Mouse (Mus musculus) neural tube, embryonic 14.5 days (tissue): Measurements from ENCODE around the gene Zfc3h1. TPM values are rescaled to one million over a fixed set of nuclear protein-coding genes. Genes with fewer than 3 reads are reported as not detected.

Experiments
- ATAC-seq: fragments of 200-750 bp; cut with Nextera tagmentation; 2 replicates; pipeline ENCODE4 v1.8.0; 2017; ENCODE audit warnings: low read depth, mild to moderate bottlenecking, moderate TSS enrichment, moderate library complexity
- H3K27ac ChIP-seq: fragments of 300-500 bp; sonication (generic); 2 replicates; pipeline ENCODE4 v1.5.1; 2014; ENCODE audit warnings: low read depth, mild to moderate bottlenecking, control low read depth, low read length, moderate library complexity, mixed read lengths
- H3K27me3 ChIP-seq: fragments of 300-500 bp; sonication (generic); 2 replicates; pipeline ENCODE4 v1.6.1; 2014; ENCODE audit warnings: low read length; ENCODE audit not compliant: control insufficient read depth, insufficient read depth
- H3K36me3 ChIP-seq: fragments of 300-500 bp; sonication (generic); 2 replicates; pipeline ENCODE4 v1.6.1; 2014; ENCODE audit warnings: low read length, mixed read lengths; ENCODE audit not compliant: control insufficient read depth, insufficient read depth
- H3K4me1 ChIP-seq: fragments of 300-500 bp; sonication (generic); 2 replicates; pipeline ENCODE4 v1.6.1; 2014; ENCODE audit warnings: low read length; ENCODE audit not compliant: control insufficient read depth, insufficient read depth
- H3K4me2 ChIP-seq: fragments of 300-500 bp; sonication (generic); 2 replicates; pipeline ENCODE4 v1.6.1; 2014; ENCODE audit warnings: mild to moderate bottlenecking, low read depth, low read length, control low read depth
- H3K4me3 ChIP-seq: fragments of 300-500 bp; sonication (generic); 2 replicates; pipeline ENCODE4 v1.5.1; 2014; ENCODE audit warnings: low read depth, low read length, control low read depth, mixed read lengths
- H3K9ac ChIP-seq: fragments of 300-500 bp; sonication (generic); replicated peaks from 2 replicates; pipeline ENCODE4 v1.6.1; 2014; ENCODE audit warnings: low read depth, mild to moderate bottlenecking, control low read depth, low read length, mixed read lengths
- H3K9me3 ChIP-seq: fragments of 300-500 bp; sonication (generic); 2 replicates; pipeline ENCODE4 v1.6.1; 2016; ENCODE audit warnings: low read length; ENCODE audit not compliant: control insufficient read depth
- WGBS: fragments of 180-500 bp; shearing (Covaris S2); extraction: QIAGEN DNeasy Blood & Tissue Kit; methylation state at CpG from one replicate; pipeline ENCODE4 v1.1.7; 2014; 5-methylcytosine and 5-hydroxymethylcytosine counted together
- polyA plus RNA-seq: library from polyadenylated mRNA; unstranded; fragments of >200 nt; fragmentation: Nextera tagmentation; extraction: Ambion mirVana; gene quantifications from 2 replicates; pipeline ENCODE4 v1.2.1, GENCODE M21; 2014

The Zfc3h1 gene
- polyA plus RNA-seq, 1 experiment from 2014 or later: 26.6 TPM

GRCm38 (mm10) chr10:115350810-115351397, 33.9 kb upstream of the Zfc3h1 start:
- peaks cover 3% of the 10 kb centered on the region; the same call in 1 of the 2 replicates for H3K36me3 ChIP-seq
- H3K27me3 ChIP-seq: no peaks in the 10 kb centered on the region
- H3K4me3 ChIP-seq: no peak overlapping the region
- H3K4me1 ChIP-seq: no peaks in the 10 kb centered on the region
- no peak overlapping the region for H3K9ac ChIP-seq
- no peak for ATAC-seq
- no peak overlapping the region for H3K27ac ChIP-seq
- no peak overlapping the region for H3K4me2 ChIP-seq
- no peaks in the 10 kb centered on the region for H3K9me3 ChIP-seq
- WGBS: 66% methylated on average over 2 of the region's 2 CpGs

DNA sequence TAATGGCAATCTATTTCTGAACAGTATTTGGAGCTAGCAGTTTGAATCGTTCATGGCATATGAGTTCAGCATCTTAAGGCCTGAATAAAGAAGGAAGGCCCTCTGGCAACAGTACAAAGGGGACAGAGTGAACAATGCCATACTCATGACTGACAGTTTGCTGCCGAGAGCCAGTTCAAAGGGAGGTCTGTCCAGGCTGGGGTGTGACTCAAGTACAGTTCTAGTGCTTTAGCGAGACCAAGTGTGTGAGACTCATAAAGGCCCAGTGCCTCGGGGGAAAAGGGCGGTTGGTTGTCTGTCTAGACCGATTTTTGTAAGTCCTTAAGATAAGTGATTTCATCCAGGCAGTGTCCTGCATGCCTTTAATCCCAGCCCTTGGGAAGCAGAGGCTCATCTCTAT, 30.2 kb upstream of the Zfc3h1 start:
- 66% methylated on average over 6 of the region's 6 CpGs for WGBS
- no peaks in the 10 kb centered on the region for H3K9me3 ChIP-seq
- no peak overlapping the region for H3K27ac ChIP-seq
- no peak overlapping the region for H3K4me3 ChIP-seq
- no peak for ATAC-seq
- H3K9ac ChIP-seq: no peak overlapping the region
- H3K27me3 ChIP-seq: no peaks in the 10 kb centered on the region
- H3K36me3 ChIP-seq: peaks cover 3% of the 10 kb centered on the region; the same call in 1 of the 2 replicates
- H3K4me1 ChIP-seq: no peaks in the 10 kb centered on the region
- H3K4me2 ChIP-seq: no peak overlapping the region

DNA sequence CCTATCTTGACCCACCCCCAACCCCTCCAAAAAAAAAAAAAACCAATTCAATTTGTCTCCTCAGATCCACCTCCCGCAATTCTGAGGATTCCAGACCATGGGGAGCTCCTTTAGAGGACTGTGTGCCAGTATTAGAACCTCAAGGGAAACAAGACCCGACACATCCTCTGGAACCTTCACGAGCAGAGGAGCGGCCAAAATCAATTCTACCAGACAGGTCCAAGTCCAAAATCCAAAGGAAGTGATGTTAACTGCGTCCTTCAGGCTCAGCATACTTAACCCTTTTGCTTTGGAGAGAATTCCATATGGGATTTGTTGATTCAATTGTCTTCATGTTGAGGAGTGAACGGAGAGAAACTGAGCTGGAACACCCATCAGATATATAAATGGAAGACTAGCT, 29.7 kb upstream of the Zfc3h1 start:
- no peak overlapping the region for H3K4me3 ChIP-seq
- no peaks in the 10 kb centered on the region for H3K4me1 ChIP-seq
- no peak overlapping the region for H3K9ac ChIP-seq
- no peaks in the 10 kb centered on the region for H3K9me3 ChIP-seq
- no peak overlapping the region for H3K27ac ChIP-seq
- H3K36me3 ChIP-seq: peaks cover 3% of the 10 kb centered on the region; the same call in 1 of the 2 replicates
- no peaks in the 10 kb centered on the region for H3K27me3 ChIP-seq
- no peak for ATAC-seq
- WGBS: 92% methylated on average over 6 of the region's 6 CpGs
- no peak overlapping the region for H3K4me2 ChIP-seq

- Histone ChIP-seq H3K9ac (no peak overlapping the region), H3K4me2 (no peak overlapping the region), H3K27ac (no peak overlapping the region), H3K4me3 (no peak overlapping the region), H3K9me3 (no peaks in the 10 kb centered on the region), H3K4me1 (peaks cover 4% of the 10 kb centered on the region; the same call in 1 of the 2 replicates), H3K36me3 (peaks cover 3% of the 10 kb centered on the region; the same call in 1 of the 2 replicates), H3K27me3 (no peaks in the 10 kb centered on the region)
- WGBS: 91% methylated on average over 5 of the region's 7 CpGs
- ATAC-seq: no peak
These were observed 28.7 kb upstream of the Zfc3h1 start for GRCm38 (mm10) chr10:115356106-115356505.

DNA sequence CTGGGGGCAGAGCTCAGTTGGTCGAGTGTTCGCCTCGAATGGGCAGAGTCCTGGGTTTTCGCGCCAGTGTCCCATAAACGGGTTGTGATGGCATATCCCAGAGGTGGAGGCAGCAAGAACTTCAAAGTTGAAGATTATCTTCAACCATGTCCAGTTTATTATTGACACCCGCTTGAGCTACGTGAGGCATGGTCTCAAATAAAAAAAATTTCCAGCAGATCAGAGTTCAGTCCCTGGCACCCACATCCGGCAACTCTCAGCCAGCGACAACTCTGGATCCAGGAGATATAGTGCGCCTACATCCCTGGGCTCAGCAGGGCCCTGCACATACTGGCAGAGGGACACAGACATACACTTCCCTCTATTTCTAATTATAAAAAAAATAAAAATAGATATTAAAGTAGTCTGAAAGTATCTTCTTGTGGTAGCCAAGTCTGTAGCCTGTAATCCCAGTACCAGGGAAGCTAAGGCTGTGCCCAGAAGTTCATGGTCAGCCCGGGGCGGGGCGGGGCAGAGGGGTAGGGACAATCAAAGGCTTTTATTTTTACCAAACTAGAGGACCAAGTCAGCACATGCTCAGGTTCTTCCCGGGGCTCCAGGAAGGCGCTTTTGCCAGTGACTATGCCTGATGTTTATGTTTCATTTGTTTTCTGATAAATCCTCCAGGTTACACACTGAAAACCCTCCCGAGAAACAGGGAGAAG, 26.4 kb upstream of the Zfc3h1 start:
- WGBS: 94% methylated on average over 17 of the region's 17 CpGs
- H3K36me3 ChIP-seq: peaks cover 3% of the 10 kb centered on the region; the same call in 1 of the 2 replicates
- no peak for ATAC-seq
- H3K4me1 ChIP-seq: peaks cover 13% of the 10 kb centered on the region
- no peaks in the 10 kb centered on the region for H3K9me3 ChIP-seq
- H3K9ac ChIP-seq: no peak overlapping the region
- H3K27me3 ChIP-seq: no peaks in the 10 kb centered on the region
- H3K4me3 ChIP-seq: no peak overlapping the region
- no peak overlapping the region for H3K27ac ChIP-seq
- no peak overlapping the region for H3K4me2 ChIP-seq

DNA sequence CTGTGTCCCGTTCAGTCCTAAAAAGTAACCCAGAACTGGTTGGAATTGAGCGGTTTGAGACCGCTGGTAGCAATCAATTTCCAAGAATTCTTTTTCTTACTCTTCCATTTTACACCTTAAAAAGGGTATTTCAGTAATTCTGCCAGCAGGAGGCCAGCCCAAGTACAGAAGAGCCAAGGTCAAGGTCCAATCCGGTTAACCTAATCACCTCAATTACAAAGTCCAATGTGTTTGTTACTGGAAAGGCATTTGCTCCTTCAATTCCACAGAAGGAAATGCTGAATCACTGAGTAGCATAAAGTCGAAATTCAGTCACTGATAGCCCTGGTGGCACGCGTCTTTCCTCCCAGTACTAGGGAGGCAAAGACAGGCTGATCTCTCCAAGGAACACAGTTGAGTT, 25.7 kb upstream of the Zfc3h1 start:
- H3K9ac ChIP-seq: no peak overlapping the region
- peaks cover 13% of the 10 kb centered on the region for H3K4me1 ChIP-seq
- no peak for ATAC-seq
- H3K36me3 ChIP-seq: peaks cover 3% of the 10 kb centered on the region; the same call in 1 of the 2 replicates
- H3K4me2 ChIP-seq: no peak overlapping the region
- no peaks in the 10 kb centered on the region for H3K27me3 ChIP-seq
- H3K9me3 ChIP-seq: no peaks in the 10 kb centered on the region
- no peak overlapping the region for H3K27ac ChIP-seq
- 95% methylated on average over 7 of the region's 7 CpGs for WGBS
- H3K4me3 ChIP-seq: no peak overlapping the region

- H3K27ac ChIP-seq: peak within 1 kb of the TSS; percentile 90
- peak within 1 kb of the TSS; percentile 51 for H3K4me3 ChIP-seq
- H3K4me1 ChIP-seq: peaks cover 13% of the 10 kb centered on the region
- peak within 1 kb of the TSS; percentile 44 for H3K9ac ChIP-seq
- ATAC-seq: peak; percentile 99
- H3K36me3 ChIP-seq: no peaks in the 10 kb centered on the region
- no peaks in the 10 kb centered on the region for H3K9me3 ChIP-seq
- H3K4me2 ChIP-seq: peak within 1 kb of the TSS; percentile 67
- under 1% methylated on average over 49 of the region's 58 CpGs for WGBS
- H3K27me3 ChIP-seq: no peaks in the 10 kb centered on the region
These were observed 22.7 kb upstream of the Zfc3h1 start, which contains the start of gene Tmem19 for GRCm38 (mm10) chr10:115361840-115362622. Gene Tmem19, minus strand, starts transcription at chr10:115362501.

DNA sequence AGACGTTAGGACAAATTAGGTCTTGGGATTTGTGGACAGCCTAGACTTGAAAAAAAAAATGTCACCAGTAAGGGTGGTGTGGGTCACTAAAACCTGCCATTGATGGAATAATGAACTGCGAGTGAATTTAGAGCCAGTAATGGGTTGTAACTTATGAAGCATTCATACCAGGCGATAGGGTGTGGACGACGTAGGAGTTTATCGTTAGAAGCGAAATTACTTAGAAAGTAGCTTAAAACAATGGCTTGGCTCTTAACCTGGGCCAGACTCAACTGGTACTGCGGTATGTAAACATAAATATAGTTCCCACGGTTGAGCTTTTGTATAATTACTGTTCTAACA, 22.2 kb upstream of the Zfc3h1 start:
- Histone ChIP-seq H3K9ac (peak overlapping the region; percentile 44), H3K4me2 (peak overlapping the region; percentile 67), H3K4me3 (peak overlapping the region; percentile 51), H3K27me3 (no peaks in the 10 kb centered on the region), H3K36me3 (no peaks in the 10 kb centered on the region), H3K4me1 (peaks cover 13% of the 10 kb centered on the region), H3K27ac (peak overlapping the region; percentile 90), H3K9me3 (no peaks in the 10 kb centered on the region)
- WGBS: 9% methylated on average over 9 of the region's 9 CpGs
- ATAC-seq: peak; percentile 22

DNA sequence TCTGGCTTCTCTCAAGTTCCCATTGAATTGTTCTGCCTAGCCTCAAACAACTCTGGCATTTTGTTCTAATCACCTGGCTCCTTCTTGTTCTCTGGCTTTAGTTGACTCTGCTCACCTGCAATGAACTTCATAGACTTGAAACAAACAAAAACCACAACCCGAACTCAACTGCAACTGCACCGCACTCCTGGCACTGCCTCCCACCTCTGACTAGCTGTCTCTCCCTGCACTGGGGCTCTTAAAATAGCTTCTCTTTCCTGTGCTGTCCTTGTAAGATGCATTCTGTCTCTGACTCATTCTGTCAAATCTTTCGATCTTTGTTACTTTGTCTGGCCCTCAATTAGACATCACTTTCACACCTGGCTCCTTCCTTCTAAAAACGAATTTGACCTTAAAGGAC, 21.6 kb upstream of the Zfc3h1 start:
- H3K4me2 ChIP-seq: peak overlapping the region; percentile 67
- WGBS: 90% methylated on average over 4 of the region's 4 CpGs
- H3K4me1 ChIP-seq: peaks cover 13% of the 10 kb centered on the region
- H3K4me3 ChIP-seq: peak overlapping the region; percentile 51; the same call in 1 of the 2 replicates
- no peak overlapping the region for H3K9ac ChIP-seq
- H3K27me3 ChIP-seq: no peaks in the 10 kb centered on the region
- no peaks in the 10 kb centered on the region for H3K36me3 ChIP-seq
- H3K9me3 ChIP-seq: no peaks in the 10 kb centered on the region
- no peak overlapping the region for H3K27ac ChIP-seq
- no peak for ATAC-seq
